Mouse (Mus musculus) CH12.LX (cell line): ENCODE results near the gene Csmd2. TPM values are rescaled to one million over a fixed set of nuclear protein-coding genes. Genes with fewer than 3 reads are reported as not detected.

Source experiments
- DNase-seq: peaks from one replicate; pipeline ENCODE4 v3.0.0-alpha.2; 2013; ENCODE audit errors: extremely low read depth
- H3K27ac ChIP-seq: 2 replicates; pipeline ENCODE4 v1.5.1; 2012; ENCODE audit warnings: low read depth, mild to moderate bottlenecking, control low read depth, moderate library complexity; ENCODE audit not compliant: insufficient read depth
- H3K27me3 ChIP-seq: replicated peaks from 2 replicates; pipeline ENCODE3; 2012; ENCODE audit warnings: inconsistent platforms
- H3K36me3 ChIP-seq, 2 experiments: replicated peaks in 1 of 2; 2 replicates each; pipeline versions ENCODE3 to v1.6.1; 2012; ENCODE audit warnings: inconsistent platforms in 1 of 2, low read length in 1 of 2, mild to moderate bottlenecking in 1 of 2, mixed read lengths in 1 of 2, moderate library complexity in 1 of 2; ENCODE audit not compliant: control insufficient read depth in 1 of 2, insufficient read depth in 1 of 2
- H3K4me1 ChIP-seq, 2 experiments: 2 replicates each; pipeline ENCODE4 v1.6.1; 2012; ENCODE audit warnings: inconsistent platforms in 1 of 2, moderate library complexity in 1 of 2; ENCODE audit not compliant: insufficient read depth in 2 of 2, control insufficient read depth in 1 of 2
- H3K4me2 ChIP-seq: 2 replicates; pipeline ENCODE4 v1.6.1; 2012; ENCODE audit warnings: low read depth, mild to moderate bottlenecking, control low read depth; ENCODE audit not compliant: poor library complexity, insufficient read depth, severe bottlenecking
- H3K4me3 ChIP-seq, 3 experiments: fragments of 150-350 bp in 1 of 3; sonication (generic) in 1 of 3; replicated peaks in 1 of 3; 2 replicates each; pipeline versions ENCODE3 to v1.5.1; 2011 to 2012; ENCODE audit warnings: low read depth in 2 of 3, low read length in 2 of 3, mild to moderate bottlenecking in 2 of 3, moderate library complexity in 2 of 3, control low read depth in 1 of 3, improper control_type of control experiment in 1 of 3, inconsistent platforms in 1 of 3, mixed read lengths in 1 of 3; ENCODE audit not compliant: poor library complexity in 1 of 3
- H3K79me2 ChIP-seq: replicated peaks from 2 replicates; pipeline ENCODE4 v1.6.1; 2012; ENCODE audit warnings: mild to moderate bottlenecking, moderate library complexity; ENCODE audit not compliant: control insufficient read depth, poor library complexity, insufficient read depth, severe bottlenecking; ENCODE audit errors: extremely low read depth
- H3K9ac ChIP-seq: 2 replicates; pipeline ENCODE4 v1.6.1; 2012; ENCODE audit warnings: low read depth, mild to moderate bottlenecking, control low read depth, moderate library complexity; ENCODE audit not compliant: insufficient read depth
- H3K9me3 ChIP-seq: replicated peaks from 2 replicates; pipeline ENCODE3; 2012; ENCODE audit warnings: low read length, inconsistent platforms, mixed read lengths
- CHD1 ChIP-seq: IDR thresholded peaks from 2 replicates; pipeline ENCODE4 v1.6.1; 2012; ENCODE audit warnings: low read depth, low read length, improper control_type of control experiment, inconsistent platforms
- CHD2 ChIP-seq: IDR thresholded peaks from 2 replicates; pipeline ENCODE4 v1.6.1; 2011; ENCODE audit warnings: low read length, improper control_type of control experiment
- CTCF ChIP-seq, 2 experiments: IDR thresholded peaks in 1 of 2; conservative IDR thresholded peaks in 1 of 2; 2 replicates each; pipeline ENCODE4 v1.5.1; 2011 to 2012; ENCODE audit warnings: low read depth in 2 of 2, low read length in 2 of 2, improper control_type of control experiment in 1 of 2, inconsistent platforms in 1 of 2, mild to moderate bottlenecking in 1 of 2, moderate library complexity in 1 of 2
- GABPA ChIP-seq: IDR thresholded peaks from 2 replicates; pipeline ENCODE4 v1.6.1; 2012; ENCODE audit warnings: low read depth, low read length, improper control_type of control experiment, inconsistent platforms; ENCODE audit not compliant: insufficient replicate concordance
- IRF4 ChIP-seq: IDR thresholded peaks from 2 replicates; pipeline ENCODE4 v1.6.1; 2014; ENCODE audit warnings: low read depth, mild to moderate bottlenecking, inconsistent platforms, low read length, improper control_type of control experiment
- JUN ChIP-seq: IDR thresholded peaks from 2 replicates; pipeline ENCODE4 v1.6.1; 2011; ENCODE audit warnings: low read depth, mild to moderate bottlenecking, low read length, improper control_type of control experiment, moderate library complexity; ENCODE audit not compliant: insufficient read depth
- JUND ChIP-seq: conservative IDR thresholded peaks from 2 replicates; pipeline ENCODE4 v1.6.1; 2011; ENCODE audit warnings: low read depth, low read length, improper control_type of control experiment
- MAX ChIP-seq: IDR thresholded peaks from 2 replicates; pipeline ENCODE4 v1.6.1; 2011; ENCODE audit warnings: low read length, improper control_type of control experiment
- MAZ ChIP-seq: IDR thresholded peaks from 2 replicates; pipeline ENCODE4 v1.6.1; 2012; ENCODE audit warnings: low read depth, mild to moderate bottlenecking, inconsistent platforms, low read length, improper control_type of control experiment, moderate library complexity
- MEF2A ChIP-seq: IDR thresholded peaks from 2 replicates; pipeline ENCODE4 v1.6.1; 2014; ENCODE audit warnings: low read depth, mild to moderate bottlenecking, inconsistent platforms, low read length, improper control_type of control experiment, borderline replicate concordance
- MXI1 ChIP-seq: IDR thresholded peaks from 2 replicates; pipeline ENCODE4 v1.6.1; 2011; ENCODE audit warnings: mild to moderate bottlenecking, low read depth, low read length, improper control_type of control experiment
- MYC ChIP-seq: IDR thresholded peaks from 2 replicates; pipeline ENCODE4 v1.6.1; 2011; ENCODE audit warnings: low read depth, mild to moderate bottlenecking, improper control_type of control experiment, low read length
- NRF1 ChIP-seq: IDR thresholded peaks from 2 replicates; pipeline ENCODE4 v1.6.1; 2014; ENCODE audit warnings: low read depth, mild to moderate bottlenecking, inconsistent platforms, low read length, improper control_type of control experiment, moderate library complexity
- POLR2A ChIP-seq: IDR thresholded peaks from 2 replicates; pipeline ENCODE4 v1.6.1; 2011; ENCODE audit warnings: low read depth, mild to moderate bottlenecking, improper control_type of control experiment, low read length
- POLR2AphosphoS2 ChIP-seq: IDR thresholded peaks from 2 replicates; pipeline ENCODE4 v1.6.1; 2011; ENCODE audit warnings: low read depth, low read length, improper control_type of control experiment
- RAD21 ChIP-seq: IDR thresholded peaks from 2 replicates; pipeline ENCODE4 v1.6.1; 2011; ENCODE audit warnings: low read depth, mild to moderate bottlenecking, low read length, improper control_type of control experiment, moderate library complexity
- RCOR1 ChIP-seq: conservative IDR thresholded peaks from 2 replicates; pipeline ENCODE4 v1.6.1; 2012; ENCODE audit warnings: low read depth, mild to moderate bottlenecking, inconsistent platforms, low read length, improper control_type of control experiment
- SIN3A ChIP-seq: IDR thresholded peaks from 2 replicates; pipeline ENCODE4 v1.6.1; 2012; ENCODE audit warnings: low read length, improper control_type of control experiment, inconsistent platforms
- SMC3 ChIP-seq: IDR thresholded peaks from 2 replicates; pipeline ENCODE4 v1.6.1; 2011; ENCODE audit warnings: low read depth, low read length, improper control_type of control experiment
- TBP ChIP-seq: conservative IDR thresholded peaks from 2 replicates; pipeline ENCODE4 v1.6.1; 2011; ENCODE audit warnings: low read depth, low read length, improper control_type of control experiment
- USF1 ChIP-seq: IDR thresholded peaks from 2 replicates; pipeline ENCODE4 v1.6.1; 2014; ENCODE audit warnings: low read depth, mild to moderate bottlenecking, inconsistent platforms, low read length, improper control_type of control experiment
- ZNF384 ChIP-seq: IDR thresholded peaks from 2 replicates; pipeline ENCODE4 v1.6.1; 2012; ENCODE audit warnings: low read depth, low read length, improper control_type of control experiment, inconsistent platforms
- dilution Hi-C: fragments of 300-500 bp; cut with MboI; formaldehyde crosslinking; loops from 2 replicates; pipeline ENCODE4 v1.14.3; 2020; ENCODE audit warnings: low sequenced_read_pairs; ENCODE audit not compliant: extremely low pct_unique_long_range_greater_than_20kb, extremely low pct_ligation_motif_present
- in situ Hi-C: fragments of 300-500 bp; cut with MboI; formaldehyde crosslinking; loops from 3 replicates; pipeline ENCODE4 v1.14.3; 2019; ENCODE audit warnings: low sequenced_read_pairs, low pct_ligation_motif_present, low pct_unique_long_range_greater_than_20kb, mixed read lengths
- polyA plus RNA-seq: library from polyadenylated mRNA; unstranded; fragments of >175 nt; gene quantifications from 2 replicates; pipeline ENCODE4 v1.2.1, GENCODE M21; 2012; ENCODE audit warnings: low read depth; ENCODE audit not compliant: insufficient read length
- total RNA-seq, 2 experiments: library from RNA; depleted of rRNA; stranded (reverse); fragments of 300-350 nt in 1 of 2; fragments of >200 nt in 1 of 2; gene quantifications; 2 replicates each; pipeline ENCODE4 v1.2.3; 2012 to 2014

The Csmd2 gene
- total and polyA plus RNA-seq, 3 experiments, result 0.08 to 0.80 TPM; not detected in 1

GRCm38 (mm10) chr4:128270177-128270576 lies 282.5 kb downstream of the Csmd2 start:
- Histone ChIP-seq H3K4me3 (no peak overlapping the region), H3K36me3 (no peaks in the 10 kb centered on the region), H3K27ac (no peak overlapping the region), H3K79me2 (no peaks in the 10 kb centered on the region), H3K4me1 (no peaks in the 10 kb centered on the region), H3K4me2 (no peak overlapping the region), H3K27me3 (no peaks in the 10 kb centered on the region), H3K9me3 (peaks cover 92% of the 10 kb centered on the region), H3K9ac (no peak overlapping the region)
- dilution Hi-C loops, result no loop called here
- TF ChIP-seq JUN (no peak), CHD2 (no peak), CTCF (conservative IDR thresholded peaks at IDR 0.05 in 1 of 2, IDR thresholded peaks at IDR 0.05 in 1 of 2; ENCODE audit: low read depth in 2 of 2, low read length in 2 of 2) (no peak), SMC3 (no peak), RAD21 (no peak), NRF1 (no peak), USF1 (no peak), GABPA (no peak), IRF4 (no peak), CHD1 (no peak), RCOR1 (no peak), MAZ (no peak), JUND (no peak)
- in situ Hi-C loops, result no loop called here
- DNase-seq, result no peak

GRCm38 (mm10) chr4:128270931-128271330 lies 283.3 kb downstream of the Csmd2 start:
- Histone ChIP-seq H3K36me3 (no peaks in the 10 kb centered on the region), H3K4me3 (no peak overlapping the region), H3K4me1 (no peaks in the 10 kb centered on the region), H3K27me3 (no peaks in the 10 kb centered on the region), H3K4me2 (no peak overlapping the region), H3K9me3 (peaks cover 90% of the 10 kb centered on the region), H3K27ac (no peak overlapping the region), H3K79me2 (no peaks in the 10 kb centered on the region), H3K9ac (no peak overlapping the region)
- DNase-seq, result no peak
- dilution Hi-C loops, result no loop called here
- in situ Hi-C loops, result no loop called here
- no peak for TF ChIP-seq MXI1
- no peak for TF ChIP-seq CHD2

- Histone ChIP-seq H3K27me3 (no peaks in the 10 kb centered on the region), H3K79me2 (no peaks in the 10 kb centered on the region), H3K4me1 (no peaks in the 10 kb centered on the region), H3K4me2 (no peak overlapping the region), H3K9me3 (peaks cover 91% of the 10 kb centered on the region), H3K36me3 (no peaks in the 10 kb centered on the region), H3K27ac (no peak overlapping the region), H3K9ac (no peak overlapping the region), H3K4me3 (no peak overlapping the region)
- TF ChIP-seq POLR2AphosphoS2 (no peak), JUN (no peak), POLR2A (no peak), TBP (no peak), SIN3A (no peak), JUND (no peak), MEF2A (no peak), MYC (no peak), ZNF384 (no peak), CHD1 (no peak), MAX (no peak), NRF1 (no peak), GABPA (no peak)
- no peak for DNase-seq
- in situ Hi-C loops, result no loop called here
- dilution Hi-C loops, result no loop called here
Measured at GRCm38 (mm10) chr4:128272501-128272900, 284.8 kb downstream of the Csmd2 start.
